Mouse (Mus musculus): ENCODE data around the gene Lin7a.

Lin7a gene

DNA sequence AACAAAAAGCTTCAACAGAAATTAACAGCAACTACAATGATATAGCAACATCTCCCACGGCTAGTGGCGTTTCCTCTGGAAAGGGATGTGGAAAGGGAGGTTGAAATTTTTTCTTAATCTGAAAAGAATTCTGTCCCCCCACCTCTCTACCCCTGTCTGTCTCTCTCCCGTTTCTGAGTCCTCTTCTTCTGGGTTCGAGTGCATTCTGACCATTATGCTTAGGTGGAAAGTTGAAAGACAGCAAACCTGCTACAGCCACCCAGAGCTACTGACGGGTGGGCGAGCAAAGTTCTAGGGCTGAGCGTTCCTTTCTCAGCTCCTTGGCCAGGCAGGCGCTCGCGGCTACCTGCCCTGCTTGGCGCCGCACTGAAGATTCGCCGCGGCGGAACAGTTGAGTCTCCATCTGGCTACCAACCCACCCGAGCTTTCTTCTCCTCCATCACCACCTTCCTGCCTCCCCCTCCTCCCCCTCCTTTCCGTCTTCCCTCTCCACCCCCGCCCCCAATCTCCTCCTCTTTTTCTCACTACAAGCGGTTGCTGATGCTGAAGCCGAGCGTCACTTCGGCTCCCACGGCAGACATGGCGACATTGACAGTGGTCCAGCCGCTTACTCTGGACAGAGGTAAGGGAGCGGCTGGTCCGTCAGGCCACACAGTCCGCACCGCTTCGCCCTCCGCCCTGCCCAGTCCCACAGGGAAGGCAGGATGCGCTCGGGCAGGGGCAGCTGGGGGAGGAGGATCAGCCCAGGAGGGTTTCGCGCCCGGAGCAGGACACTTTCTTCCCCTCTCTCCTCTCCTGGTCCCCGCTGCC is at the start of gene Lin7a:
Gene Lin7a, plus strand, starts transcription at position 366 of the 810 bp plus-strand sequence.
- in situ Hi-C loops (cut with MboI, MseI), result no loop called here

DNA sequence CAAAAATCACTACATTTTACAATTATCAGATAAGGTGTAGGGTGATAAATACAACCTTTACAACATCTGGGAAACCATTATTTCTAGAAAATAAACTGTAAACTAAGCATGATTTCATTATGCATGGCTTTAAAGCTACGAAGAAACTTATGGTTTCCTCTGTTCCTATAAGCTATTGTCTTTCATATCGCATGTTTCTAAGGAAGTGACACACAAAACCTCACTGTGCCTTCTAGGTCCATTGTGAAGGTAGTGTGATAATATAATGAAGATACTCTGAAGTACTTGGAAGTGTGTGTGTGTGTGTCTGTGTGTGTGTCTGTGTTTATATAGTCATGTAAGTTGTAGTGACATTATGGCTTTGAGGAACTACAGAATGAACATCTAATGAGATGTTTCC is 49.8 kb upstream of the Lin7a start:
- in situ Hi-C loops (cut with MboI, MseI), result no loop called here

- in situ Hi-C loops (cut with MboI, MseI), result no loop called here
Observed at GRCm38 (mm10) chr10:107222406-107223185, 48.9 kb upstream of the Lin7a start.

- in situ Hi-C loops (cut with MboI, MseI), result no loop called here
Observed at GRCm38 (mm10) chr10:107223186-107223440, 48.4 kb upstream of the Lin7a start.

GRCm38 (mm10) chr10:107223821-107224220 is 47.7 kb upstream of the Lin7a start:
- in situ Hi-C loops (cut with MboI, MseI), result no loop called here

DNA sequence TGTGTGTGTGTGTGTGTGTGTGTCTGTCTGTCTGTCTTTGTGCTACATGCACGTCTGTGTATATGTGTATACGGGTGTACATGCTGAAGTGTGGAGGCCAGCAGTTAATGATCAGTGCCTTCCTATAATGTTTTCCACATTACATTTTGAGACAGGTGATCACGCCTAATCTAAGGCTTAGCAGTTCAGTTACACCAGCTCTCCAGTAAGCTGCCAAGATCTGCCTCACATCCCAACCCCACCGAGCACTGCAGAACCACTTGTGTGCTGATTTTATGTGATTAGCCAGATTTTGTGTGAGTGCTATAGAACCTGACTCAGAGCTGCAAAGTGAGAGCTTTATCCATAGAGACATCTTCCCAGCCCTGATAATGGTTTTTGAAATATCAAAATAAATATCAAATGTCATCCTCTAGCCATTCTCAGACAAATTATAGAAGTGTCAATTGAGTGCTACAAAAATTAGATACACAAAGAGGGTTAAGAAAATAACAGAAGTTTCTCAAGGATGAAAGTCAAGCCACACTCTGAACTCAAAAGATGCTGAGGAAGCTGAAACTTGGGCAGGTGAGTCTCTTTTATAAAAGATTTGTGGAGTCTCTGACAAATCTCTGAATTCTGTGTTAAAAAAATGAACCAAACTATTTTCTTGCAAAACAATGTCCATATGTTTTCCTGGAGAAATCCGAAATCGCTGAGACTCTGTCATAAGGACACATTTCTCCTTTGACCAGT is 46.7 kb upstream of the Lin7a start:
- in situ Hi-C loops (cut with MboI, MseI), result no loop called here

DNA sequence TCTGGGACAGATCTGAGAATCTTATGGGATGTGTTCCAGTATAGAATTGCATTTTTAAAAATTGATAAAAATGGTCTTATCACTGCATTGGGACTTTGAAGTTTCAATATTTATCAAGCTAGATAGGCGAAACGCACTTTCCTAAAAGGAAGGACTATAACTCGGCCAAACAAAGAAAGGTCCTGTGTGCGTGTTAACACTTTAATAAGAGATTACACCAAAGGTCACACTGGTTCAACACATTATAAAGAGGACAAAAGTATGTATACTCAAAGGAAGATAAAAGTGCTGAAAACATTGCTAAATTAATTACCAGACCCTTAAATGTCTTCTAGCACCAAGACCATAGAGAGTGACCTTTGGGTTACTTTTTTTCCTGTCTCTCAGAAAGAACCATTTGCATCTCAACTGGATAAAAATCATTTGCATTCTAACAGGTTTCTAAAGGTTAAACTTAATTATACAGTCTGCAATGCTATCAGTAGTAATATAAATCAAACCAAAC is 46.1 kb upstream of the Lin7a start:
- in situ Hi-C loops (cut with MboI, MseI), result no loop called here

DNA sequence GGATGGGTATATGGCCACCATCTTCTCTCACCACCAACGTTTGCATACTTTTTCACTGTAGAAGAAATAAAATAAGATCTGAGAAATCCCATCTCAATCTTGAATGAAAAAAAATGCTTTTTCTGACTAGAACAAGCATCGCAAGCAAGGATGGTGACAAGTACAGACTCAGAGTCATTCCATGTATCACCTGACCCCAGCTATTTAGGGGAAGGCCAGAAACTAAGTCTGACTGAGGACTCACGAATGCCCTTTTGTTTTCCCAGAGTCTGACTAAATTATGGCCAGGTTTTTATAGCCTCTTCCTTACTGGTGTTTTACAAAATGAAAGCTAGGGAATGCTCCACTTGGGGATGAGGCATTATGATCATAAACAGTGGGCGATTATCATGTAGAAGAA is 45.6 kb upstream of the Lin7a start:
- in situ Hi-C loops (cut with MboI, MseI), result no loop called here

DNA sequence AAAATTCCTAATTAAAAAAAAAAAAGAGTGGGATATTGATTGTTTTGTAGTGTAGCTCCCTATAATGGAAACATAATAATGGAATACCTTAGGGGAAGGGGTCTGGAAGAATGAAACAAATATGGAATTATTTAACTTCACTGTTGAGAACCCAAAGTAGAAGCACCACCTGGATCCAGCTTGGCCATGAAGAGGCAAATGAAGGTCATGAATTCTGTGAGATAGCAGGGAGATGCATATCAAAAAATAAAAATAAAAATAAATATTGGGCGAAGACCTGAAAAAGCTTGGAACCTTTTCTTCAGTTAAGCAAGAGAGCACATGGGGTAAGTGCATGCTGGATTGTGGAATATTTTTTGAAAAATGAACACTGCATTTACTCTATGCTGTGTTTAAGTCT is 43.6 kb upstream of the Lin7a start:
- in situ Hi-C loops (cut with MboI, MseI), result no loop called here

GRCm38 (mm10) chr10:107228776-107229175 is 42.7 kb upstream of the Lin7a start:
- in situ Hi-C loops (cut with MboI, MseI), result no loop called here

- in situ Hi-C loops (cut with MboI, MseI), result no loop called here
Observed at GRCm38 (mm10) chr10:107229416-107229815, 42.1 kb upstream of the Lin7a start.

DNA sequence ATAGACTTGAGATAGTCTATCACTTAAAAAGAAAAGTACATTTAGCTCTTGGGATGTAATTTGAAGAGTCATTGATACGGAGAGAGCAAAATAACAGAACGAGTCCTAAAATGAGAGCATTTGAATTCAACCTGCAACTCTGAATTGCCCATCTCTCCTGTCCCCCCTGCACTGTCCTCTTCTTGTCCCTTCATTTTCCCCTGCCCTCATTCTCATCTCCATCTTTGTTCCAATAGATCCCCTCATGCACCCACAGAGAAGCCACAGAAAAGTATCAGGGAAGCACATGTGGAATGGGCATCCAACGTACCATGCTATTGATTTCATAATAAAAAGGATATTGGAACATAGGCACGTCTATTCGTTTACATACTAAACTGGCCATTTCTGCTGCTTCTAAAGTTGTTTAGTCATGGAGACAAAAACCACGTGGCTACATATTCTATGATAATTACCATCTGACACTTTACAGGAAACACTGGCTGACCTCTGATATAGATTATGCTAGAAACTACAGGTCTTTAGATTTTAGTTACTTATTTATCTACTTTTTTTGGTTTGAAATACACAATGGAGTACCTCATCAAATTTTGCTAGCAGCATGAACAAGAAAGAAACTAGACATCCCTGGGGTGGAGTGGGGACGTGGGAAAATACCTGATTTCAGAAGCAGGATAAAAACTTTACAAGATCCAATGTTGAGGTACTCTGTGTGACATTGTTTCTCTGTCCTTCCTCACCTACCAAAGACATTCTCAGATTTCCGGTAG is 41.2 kb upstream of the Lin7a start:
- in situ Hi-C loops (cut with MboI, MseI), result no loop called here

- in situ Hi-C loops (cut with MboI, MseI), result no loop called here
Observed at GRCm38 (mm10) chr10:107230851-107231130, 40.7 kb upstream of the Lin7a start.

DNA sequence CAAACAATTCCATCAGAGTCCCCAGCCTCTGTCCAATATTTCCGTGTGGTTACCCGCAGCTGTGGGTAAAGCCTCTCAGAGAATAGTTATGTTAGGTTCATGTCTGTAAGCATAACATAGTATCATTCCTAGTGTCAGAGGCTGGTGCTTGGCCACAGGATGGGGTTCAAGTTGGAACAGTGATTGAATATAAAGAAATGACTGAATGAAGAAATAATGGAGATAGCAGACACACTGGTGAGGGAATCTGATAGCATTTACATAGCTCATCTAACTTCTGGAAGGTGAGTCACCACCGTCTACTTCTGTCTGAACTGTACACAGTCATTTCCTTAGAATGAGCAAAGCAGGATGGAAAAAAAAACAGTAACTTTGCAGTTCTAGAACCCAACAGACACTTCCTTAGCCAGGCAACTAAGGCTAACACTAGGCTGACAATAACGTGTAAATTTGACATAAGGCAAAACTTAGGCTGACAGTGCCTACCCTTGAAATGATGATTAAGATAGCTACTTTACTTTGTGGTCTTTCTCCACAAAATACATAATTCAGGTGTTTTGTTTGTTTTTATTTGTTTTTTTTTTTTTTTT is 40.0 kb upstream of the Lin7a start:
- in situ Hi-C loops (cut with MboI, MseI), result no loop called here

DNA sequence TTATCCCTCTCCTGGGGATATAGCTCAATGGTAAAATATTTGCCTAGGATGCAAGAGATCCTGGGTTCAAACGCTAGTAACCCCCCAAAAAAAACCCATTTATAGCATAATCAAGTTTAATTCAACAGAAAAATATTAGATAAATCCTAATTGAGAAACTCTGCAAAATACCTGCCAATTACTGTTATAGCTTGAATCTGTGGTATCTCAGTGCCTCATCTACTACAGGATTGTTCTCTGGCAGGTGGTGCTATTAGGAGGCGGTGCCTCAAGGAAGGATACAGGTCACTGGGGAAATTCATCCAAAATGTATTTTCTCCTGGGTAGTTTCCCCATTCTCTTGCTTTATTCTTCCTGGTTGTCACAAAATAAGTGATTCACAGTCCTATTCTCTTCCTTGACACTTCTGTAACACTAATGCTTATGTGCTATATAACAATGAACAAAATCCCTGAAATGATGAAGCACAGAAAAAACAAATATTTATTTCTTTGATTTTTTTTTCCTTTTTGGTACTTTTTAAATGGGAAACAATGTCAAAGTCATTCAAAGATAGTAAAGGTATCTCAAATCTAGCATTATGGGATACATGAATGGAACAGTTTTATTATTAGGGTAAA is 38.9 kb upstream of the Lin7a start:
- in situ Hi-C loops (cut with MboI, MseI), result no loop called here

- in situ Hi-C loops (cut with MboI, MseI), result no loop called here
Observed at GRCm38 (mm10) chr10:107233221-107233620, 38.3 kb upstream of the Lin7a start.

DNA sequence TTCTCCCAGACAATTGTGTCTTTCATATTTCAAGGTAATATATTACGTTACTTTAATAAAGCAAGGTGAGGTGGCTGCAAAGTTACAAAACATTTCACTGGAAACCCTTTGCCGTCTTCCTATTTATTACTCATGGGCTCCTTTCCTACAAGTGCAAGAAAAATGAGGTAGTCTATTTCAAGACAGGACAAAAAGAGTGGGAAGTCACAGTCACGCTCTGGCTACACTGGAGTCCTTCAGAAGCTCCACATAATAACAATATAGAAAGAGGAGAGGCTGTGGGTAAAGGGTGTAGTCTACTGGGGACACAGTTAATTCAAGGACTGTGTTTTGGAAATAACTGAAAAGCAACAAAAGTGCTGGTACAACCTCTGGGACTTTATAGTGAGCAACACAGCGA is 37.7 kb upstream of the Lin7a start:
- in situ Hi-C loops (cut with MboI, MseI), result no loop called here

GRCm38 (mm10) chr10:107234421-107235400 is 36.8 kb upstream of the Lin7a start:
- in situ Hi-C loops (cut with MboI, MseI), result no loop called here

DNA sequence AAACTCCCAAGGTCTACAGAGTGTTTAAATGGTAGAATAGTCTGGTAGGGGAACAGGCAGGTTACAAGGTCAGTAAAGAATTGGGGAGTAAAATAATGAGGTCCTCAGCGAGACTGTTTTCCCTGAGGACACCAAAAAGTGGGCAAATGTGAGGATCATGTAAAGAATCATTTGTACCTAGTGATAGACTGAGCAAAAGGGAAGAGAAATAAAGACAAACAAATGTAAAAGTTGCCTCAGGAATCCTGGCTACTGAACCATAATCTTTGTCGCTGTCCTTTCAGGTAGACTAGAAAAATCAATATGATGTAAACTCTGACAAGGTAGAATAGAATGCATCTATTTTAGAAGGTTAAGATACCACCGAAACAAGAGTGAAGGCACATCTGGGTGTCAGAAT is 36.0 kb upstream of the Lin7a start:
- in situ Hi-C loops (cut with MboI, MseI), result no loop called here

GRCm38 (mm10) chr10:107236211-107236610 is 35.3 kb upstream of the Lin7a start:
- in situ Hi-C loops (cut with MboI, MseI), result no loop called here

Data from T-helper 2 cell (primary cell).